Mouse (Mus musculus) neural tube, embryonic 14.5 days (tissue): Measurements from ENCODE around the gene Pgs1. TPM values are rescaled to one million over a fixed set of nuclear protein-coding genes. Genes with fewer than 3 reads are reported as not detected.

Experiments
- ATAC-seq: fragments of 200-750 bp; cut with Nextera tagmentation; 2 replicates; pipeline ENCODE4 v1.8.0; 2017; ENCODE audit warnings: low read depth, mild to moderate bottlenecking, moderate TSS enrichment, moderate library complexity
- H3K27ac ChIP-seq: fragments of 300-500 bp; sonication (generic); 2 replicates; pipeline ENCODE4 v1.5.1; 2014; ENCODE audit warnings: low read depth, mild to moderate bottlenecking, control low read depth, low read length, moderate library complexity, mixed read lengths
- H3K27me3 ChIP-seq: fragments of 300-500 bp; sonication (generic); 2 replicates; pipeline ENCODE4 v1.6.1; 2014; ENCODE audit warnings: low read length; ENCODE audit not compliant: control insufficient read depth, insufficient read depth
- H3K36me3 ChIP-seq: fragments of 300-500 bp; sonication (generic); 2 replicates; pipeline ENCODE4 v1.6.1; 2014; ENCODE audit warnings: low read length, mixed read lengths; ENCODE audit not compliant: control insufficient read depth, insufficient read depth
- H3K4me1 ChIP-seq: fragments of 300-500 bp; sonication (generic); 2 replicates; pipeline ENCODE4 v1.6.1; 2014; ENCODE audit warnings: low read length; ENCODE audit not compliant: control insufficient read depth, insufficient read depth
- H3K4me2 ChIP-seq: fragments of 300-500 bp; sonication (generic); 2 replicates; pipeline ENCODE4 v1.6.1; 2014; ENCODE audit warnings: mild to moderate bottlenecking, low read depth, low read length, control low read depth
- H3K4me3 ChIP-seq: fragments of 300-500 bp; sonication (generic); 2 replicates; pipeline ENCODE4 v1.5.1; 2014; ENCODE audit warnings: low read depth, low read length, control low read depth, mixed read lengths
- H3K9ac ChIP-seq: fragments of 300-500 bp; sonication (generic); replicated peaks from 2 replicates; pipeline ENCODE4 v1.6.1; 2014; ENCODE audit warnings: low read depth, mild to moderate bottlenecking, control low read depth, low read length, mixed read lengths
- H3K9me3 ChIP-seq: fragments of 300-500 bp; sonication (generic); 2 replicates; pipeline ENCODE4 v1.6.1; 2016; ENCODE audit warnings: low read length; ENCODE audit not compliant: control insufficient read depth
- WGBS: fragments of 180-500 bp; shearing (Covaris S2); extraction: QIAGEN DNeasy Blood & Tissue Kit; methylation state at CpG from one replicate; pipeline ENCODE4 v1.1.7; 2014; 5-methylcytosine and 5-hydroxymethylcytosine counted together
- microRNA-seq: library from miRNA; unstranded; fragments of <30 nt; microRNA quantifications from one replicate; pipeline ENCODE4, GENCODE M21; 2016
- polyA plus RNA-seq: library from polyadenylated mRNA; unstranded; fragments of >200 nt; fragmentation: Nextera tagmentation; extraction: Ambion mirVana; gene quantifications from 2 replicates; pipeline ENCODE4 v1.2.1, GENCODE M21; 2014

Gene Pgs1
- polyA plus RNA-seq, 1 experiment from 2014 or later: 49.9 TPM

DNA sequence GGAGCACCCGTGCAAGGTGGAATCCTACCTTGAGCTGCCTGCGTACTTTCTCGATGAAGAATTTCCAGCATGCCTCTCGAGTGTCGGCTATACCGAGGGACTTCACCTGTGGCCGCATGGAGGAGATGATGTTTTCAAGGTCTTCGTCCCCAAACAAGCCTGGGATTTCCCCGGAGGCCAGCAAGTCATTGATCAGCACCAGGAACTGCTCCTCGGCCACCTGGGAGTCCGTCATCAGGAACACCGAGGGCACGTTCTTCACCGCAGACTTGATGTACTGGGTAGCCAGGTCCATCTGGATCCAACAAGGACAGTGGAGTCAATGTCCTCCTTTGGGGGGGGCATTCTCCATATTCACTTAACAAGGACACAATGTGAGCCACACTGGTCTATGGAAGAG lies 73.9 kb downstream of the Pgs1 start:
- no peaks in the 10 kb centered on the region for H3K4me1 ChIP-seq
- no peaks in the 10 kb centered on the region for H3K36me3 ChIP-seq
- no peaks in the 10 kb centered on the region for H3K9me3 ChIP-seq
- H3K4me2 ChIP-seq: no peak overlapping the region
- ATAC-seq: no peak
- no peak overlapping the region for H3K27ac ChIP-seq
- no peak overlapping the region for H3K4me3 ChIP-seq
- H3K27me3 ChIP-seq: no peaks in the 10 kb centered on the region
- 86% methylated on average over 14 of the region's 14 CpGs for WGBS
- H3K9ac ChIP-seq: no peak overlapping the region

DNA sequence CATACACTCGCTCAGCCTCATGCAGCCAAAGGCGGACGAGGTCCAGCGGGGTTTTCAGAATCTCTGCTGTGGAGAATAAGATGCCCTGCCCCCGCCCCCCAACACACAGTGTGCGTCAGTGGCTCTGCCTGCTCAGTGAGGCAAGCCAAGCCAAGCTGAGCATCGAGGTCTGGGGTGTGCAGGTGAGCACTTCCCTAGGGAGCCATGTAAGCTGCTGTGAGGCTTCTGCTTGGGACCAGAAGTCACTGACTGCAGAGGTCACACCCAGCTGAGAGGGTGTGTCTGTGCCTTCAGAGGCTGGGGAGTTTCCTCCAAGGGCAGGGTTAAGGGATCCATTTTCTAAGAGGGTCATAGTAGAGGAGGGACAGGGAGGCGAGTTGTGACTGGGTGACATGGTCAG lies 81.5 kb downstream of the Pgs1 start:
- no peak overlapping the region for H3K9ac ChIP-seq
- ATAC-seq: no peak
- peaks cover 9% of the 10 kb centered on the region; the same call in 1 of the 2 replicates for H3K4me1 ChIP-seq
- 74% methylated on average over 8 of the region's 8 CpGs for WGBS
- no peaks in the 10 kb centered on the region for H3K9me3 ChIP-seq
- H3K27me3 ChIP-seq: no peaks in the 10 kb centered on the region
- H3K27ac ChIP-seq: no peak overlapping the region
- H3K4me3 ChIP-seq: no peak overlapping the region
- H3K36me3 ChIP-seq: no peaks in the 10 kb centered on the region
- H3K4me2 ChIP-seq: no peak overlapping the region

DNA sequence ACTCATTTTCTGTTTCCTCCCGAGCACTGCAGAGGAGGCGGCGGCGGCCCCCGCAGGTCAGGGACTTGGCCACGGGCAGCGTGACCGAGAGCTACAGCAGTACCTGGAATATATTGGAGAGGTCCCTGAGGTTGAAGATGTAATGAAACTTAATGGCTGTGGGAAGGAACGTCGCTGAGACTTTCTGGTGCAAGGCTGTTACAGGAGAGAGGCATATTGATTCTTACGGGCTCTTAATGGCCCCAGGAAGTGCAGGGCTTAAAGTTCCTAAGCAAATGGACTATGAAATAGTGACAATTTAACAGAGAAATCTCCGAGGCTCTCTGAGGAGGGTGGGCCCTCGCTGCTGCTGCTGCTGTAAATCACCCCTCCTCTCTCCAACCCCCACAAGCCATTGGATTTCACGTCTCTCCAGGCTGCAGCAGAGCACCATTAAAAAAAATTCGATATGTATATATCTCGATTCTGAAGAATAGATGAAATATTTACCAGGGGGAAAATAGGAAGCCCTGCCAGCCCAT lies 82.8 kb downstream of the Pgs1 start:
- H3K4me2 ChIP-seq: no peak overlapping the region
- H3K9ac ChIP-seq: 0 out of 2 replicates have a peak overlapping the region, but pooled peaks have one; percentile 2
- peak overlapping the region; percentile 77 for H3K27ac ChIP-seq
- peaks cover 9% of the 10 kb centered on the region; the same call in 1 of the 2 replicates for H3K4me1 ChIP-seq
- no peaks in the 10 kb centered on the region for H3K9me3 ChIP-seq
- no peaks in the 10 kb centered on the region for H3K27me3 ChIP-seq
- peak; percentile 23; the same call in 1 of the 2 replicates for ATAC-seq
- no peaks in the 10 kb centered on the region for H3K36me3 ChIP-seq
- no peak overlapping the region for H3K4me3 ChIP-seq
- whole genome bisulfite sequencing: 62% methylated on average over 16 of the region's 16 CpGs

DNA sequence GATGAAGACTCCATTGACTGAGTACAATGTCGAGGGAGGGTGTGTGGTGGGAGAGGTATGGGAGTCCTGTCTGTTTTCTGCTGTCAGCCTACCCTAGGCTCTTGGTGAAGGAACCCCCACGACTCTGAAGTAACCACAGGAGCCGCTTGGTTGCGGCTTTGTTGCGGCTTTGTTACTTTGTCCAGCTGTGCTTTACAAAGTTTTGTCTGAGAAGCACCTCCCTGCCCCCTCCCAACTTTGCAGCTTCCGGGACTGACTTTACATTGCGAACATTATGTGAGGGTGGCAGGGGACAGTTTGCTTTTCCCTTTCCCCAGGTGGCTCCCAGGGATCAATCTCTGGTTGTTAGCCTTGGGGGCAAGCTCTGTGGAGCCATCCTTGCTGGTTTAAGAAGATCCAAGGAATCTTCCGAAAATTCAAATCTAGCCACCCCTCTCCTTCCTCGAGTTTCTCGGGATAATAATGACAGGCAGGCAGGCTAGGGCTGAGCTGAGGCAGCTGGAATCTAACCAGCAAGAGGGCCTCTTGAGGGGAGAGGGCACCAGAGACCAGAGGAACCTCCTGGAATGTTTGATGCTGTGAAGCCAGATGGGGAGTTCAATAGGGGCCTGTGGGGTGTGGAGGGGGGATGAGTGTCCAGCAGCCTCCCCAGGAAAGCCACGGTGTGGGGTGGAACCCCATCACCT lies 85.3 kb downstream of the Pgs1 start:
- Histone ChIP-seq H3K4me1 (peaks cover 9% of the 10 kb centered on the region; the same call in 1 of the 2 replicates), H3K4me3 (no peak overlapping the region), H3K27me3 (no peaks in the 10 kb centered on the region), H3K36me3 (no peaks in the 10 kb centered on the region), H3K9ac (no peak overlapping the region), H3K27ac (no peak overlapping the region), H3K9me3 (no peaks in the 10 kb centered on the region), H3K4me2 (no peak overlapping the region)
- no peak for ATAC-seq
- WGBS: 57% methylated on average over 11 of the region's 11 CpGs

Small RNAs within 50 kb of the gene (microRNA-seq; reads per million reads assigned to microRNA genes)
- not detected for gene Mir6933

Other genes with a start within 250 kb of the Pgs1 start
- 0.64 and 1.7 TPM in 2 replicates for gene Tmc8, start 204.2 kb upstream of the Pgs1 start, polyA plus RNA-seq
- 3.9 and 4.8 TPM in 2 replicates for gene Tmc6, start 204.1 kb upstream of the Pgs1 start, polyA plus RNA-seq
- not detected in 2 replicates for gene 6030468B19Rik, start 188.6 kb upstream of the Pgs1 start, polyA plus RNA-seq
- gene Gm20708, start 176.6 kb upstream of the Pgs1 start, polyA plus RNA-seq: 0.68 and 1.2 TPM in 2 replicates
- 9.7 and 15.8 TPM in 2 replicates for gene Syngr2, start 176.6 kb upstream of the Pgs1 start, polyA plus RNA-seq
- 5.0 and 6.9 TPM in 2 replicates for gene Afmid, start 160.4 kb upstream of the Pgs1 start, polyA plus RNA-seq
- gene Tk1, start 160.2 kb upstream of the Pgs1 start, polyA plus RNA-seq: 6.8 and 12.0 TPM in 2 replicates
- gene Birc5, start 137.0 kb upstream of the Pgs1 start, polyA plus RNA-seq: 14.9 and 26.1 TPM in 2 replicates
- gene Tmem235, start 125.5 kb upstream of the Pgs1 start, polyA plus RNA-seq: 0.15 TPM in 1 of 2 replicates, not detected in the other
- 3.8 and 4.2 TPM in 2 replicates for gene Tha1, start 112.8 kb upstream of the Pgs1 start, polyA plus RNA-seq
- 2.2 and 5.1 TPM in 2 replicates for gene Socs3, start 16.2 kb upstream of the Pgs1 start, polyA plus RNA-seq
- gene Dnah17, start 144.3 kb downstream of the Pgs1 start, polyA plus RNA-seq: 0.31 and 0.43 TPM in 2 replicates